Mouse (Mus musculus): ENCODE measurements around the gene Dbndd2. TPM values are rescaled to one million over a fixed set of nuclear protein-coding genes. Genes with fewer than 3 reads are reported as not detected.
A peak's percentile ranks its signal among the peaks of the same experiment; 100 is the strongest.

Dbndd2 gene
- polyA plus RNA-seq, 2 experiments from 2014 or later = 2.1 to 6.8 TPM

GRCm38 (mm10) chr2:164504919-164505318 lies 19.0 kb downstream of the Dbndd2 start:
- ATAC-seq = no peak

DNA sequence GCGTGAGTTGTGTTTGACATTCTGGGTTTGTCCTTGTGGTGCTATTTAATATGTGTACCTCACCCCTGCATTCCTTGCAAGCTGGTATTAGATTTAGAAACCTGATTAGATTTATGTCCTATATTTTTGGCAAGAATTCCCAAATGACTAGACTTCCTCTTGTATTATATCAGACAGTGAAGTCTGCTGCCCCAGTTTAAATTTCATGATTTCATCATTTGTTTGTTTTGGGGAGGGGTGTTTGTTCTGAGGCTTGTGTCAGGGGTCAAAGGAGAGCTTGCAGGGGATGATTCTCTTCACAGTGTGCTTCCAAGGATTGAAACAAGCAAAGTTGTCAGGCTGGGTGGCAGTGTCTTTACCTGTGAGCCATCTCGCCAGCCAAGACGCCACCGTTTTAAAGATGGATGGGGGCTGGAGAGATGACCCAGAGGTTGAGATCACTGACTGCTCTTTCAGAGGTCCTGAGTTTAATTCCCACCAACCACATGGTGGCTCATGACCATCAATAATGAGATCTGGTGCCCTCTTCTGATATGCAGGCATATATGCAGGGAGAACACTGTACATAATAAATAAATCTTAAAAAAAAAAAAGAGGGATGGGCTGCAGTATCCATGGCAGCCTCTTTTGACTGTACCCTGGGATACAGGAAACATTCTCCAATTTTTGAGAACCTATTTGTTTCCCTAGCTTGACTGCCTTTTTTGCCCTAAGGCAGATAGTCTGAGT lies 19.9 kb downstream of the Dbndd2 start:
- ATAC-seq = no peak

- ATAC-seq = no peak
Observed at GRCm38 (mm10) chr2:164507811-164508210, 21.9 kb downstream of the Dbndd2 start.

- ATAC-seq = no peak
Observed at GRCm38 (mm10) chr2:164510621-164511190, 24.8 kb downstream of the Dbndd2 start.

- ATAC-seq = no peak
Observed at GRCm38 (mm10) chr2:164512121-164512909, 26.4 kb downstream of the Dbndd2 start.

DNA sequence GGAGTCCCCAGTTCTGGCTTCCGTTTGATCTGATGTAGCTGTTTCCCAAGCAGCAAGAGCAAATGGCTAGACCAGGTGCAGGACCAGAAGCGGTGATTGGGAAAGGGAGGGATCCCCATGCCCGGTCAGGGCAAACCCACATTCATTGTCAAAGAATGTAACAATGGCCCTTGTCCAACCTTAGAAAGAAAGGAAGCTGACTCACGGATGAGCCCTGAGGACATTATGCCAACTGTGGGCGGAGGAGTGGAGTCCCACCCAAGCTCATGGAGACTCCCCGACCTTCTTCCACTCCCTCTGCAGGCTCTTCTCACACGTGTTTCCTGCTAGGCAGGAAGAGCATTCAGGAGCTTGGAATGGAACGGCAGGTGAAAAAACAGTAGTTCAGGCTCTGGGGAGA lies 27.5 kb downstream of the Dbndd2 start:
- ATAC-seq = no peak

- no peak for ATAC-seq
Observed at GRCm38 (mm10) chr2:164514916-164515315, 29.0 kb downstream of the Dbndd2 start.

- ATAC-seq = no peak
Observed at GRCm38 (mm10) chr2:164515897-164516296, 30.0 kb downstream of the Dbndd2 start.

- no peak for ATAC-seq
Observed at GRCm38 (mm10) chr2:164516592-164516991, 30.7 kb downstream of the Dbndd2 start.

DNA sequence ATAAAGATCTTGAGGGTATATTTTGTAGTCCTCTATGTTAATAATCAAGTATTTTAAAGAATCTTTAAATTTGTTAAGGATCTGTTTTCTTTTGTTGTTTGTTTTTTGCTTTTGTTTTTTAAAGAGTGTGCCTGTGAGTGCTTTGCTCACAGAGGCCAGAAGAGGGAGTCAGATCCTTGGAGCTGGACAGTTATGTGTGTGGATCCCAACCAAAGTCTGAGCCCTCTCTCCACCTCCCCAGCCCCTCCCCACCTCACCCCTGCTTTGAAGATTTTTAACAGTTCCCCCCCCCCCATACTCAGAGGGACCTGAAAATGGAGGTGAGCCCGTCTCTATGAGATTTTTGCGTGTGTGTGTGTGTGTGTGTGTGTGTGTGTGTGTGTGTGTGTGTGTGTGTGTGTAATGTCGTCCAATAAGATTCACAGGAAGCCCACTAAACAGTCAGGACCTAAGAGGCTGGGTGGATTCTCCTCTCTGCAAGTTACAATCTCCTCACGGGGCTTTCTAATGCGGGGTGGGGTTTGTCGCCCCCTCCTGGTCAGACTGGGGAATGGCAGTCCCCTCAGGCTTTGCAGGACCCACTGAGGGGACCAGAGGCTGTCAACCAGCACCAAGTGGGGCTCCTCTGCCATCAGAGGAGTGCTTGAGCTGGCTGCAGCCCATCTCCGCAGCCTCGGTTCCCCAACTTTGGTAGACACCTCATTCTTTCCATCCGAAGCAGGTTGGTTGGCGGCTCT lies 31.7 kb downstream of the Dbndd2 start:
- no peak for ATAC-seq

GRCm38 (mm10) chr2:164518266-164519170 lies 32.6 kb downstream of the Dbndd2 start:
- ATAC-seq = no peak

GRCm38 (mm10) chr2:164519171-164519526 lies 33.2 kb downstream of the Dbndd2 start:
- no peak for ATAC-seq

GRCm38 (mm10) chr2:164520782-164521181 lies 34.9 kb downstream of the Dbndd2 start:
- no peak for ATAC-seq

DNA sequence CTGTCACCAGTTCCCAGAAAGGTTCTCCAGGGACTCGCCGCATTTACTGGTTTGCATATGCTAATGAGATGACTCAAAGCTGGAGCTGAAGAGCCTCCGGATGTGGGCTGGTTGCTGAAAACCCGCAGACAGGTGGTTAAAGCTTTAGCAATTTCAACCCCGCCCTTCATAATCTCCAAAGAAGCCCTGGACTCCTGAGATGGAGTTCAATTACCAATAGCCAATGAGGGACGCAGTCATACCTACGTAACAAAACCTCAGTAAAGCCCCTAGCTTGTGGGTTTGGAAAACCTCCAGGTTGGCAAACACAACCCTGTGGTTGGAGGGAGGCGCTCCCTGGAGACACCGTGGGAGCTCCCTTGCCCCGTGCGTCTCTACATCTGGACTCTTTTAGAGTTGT lies 35.9 kb downstream of the Dbndd2 start:
- peak; percentile 89 for ATAC-seq

- ATAC-seq = peak; percentile 30
Observed at GRCm38 (mm10) chr2:164522280-164522679, 36.4 kb downstream of the Dbndd2 start.

DNA sequence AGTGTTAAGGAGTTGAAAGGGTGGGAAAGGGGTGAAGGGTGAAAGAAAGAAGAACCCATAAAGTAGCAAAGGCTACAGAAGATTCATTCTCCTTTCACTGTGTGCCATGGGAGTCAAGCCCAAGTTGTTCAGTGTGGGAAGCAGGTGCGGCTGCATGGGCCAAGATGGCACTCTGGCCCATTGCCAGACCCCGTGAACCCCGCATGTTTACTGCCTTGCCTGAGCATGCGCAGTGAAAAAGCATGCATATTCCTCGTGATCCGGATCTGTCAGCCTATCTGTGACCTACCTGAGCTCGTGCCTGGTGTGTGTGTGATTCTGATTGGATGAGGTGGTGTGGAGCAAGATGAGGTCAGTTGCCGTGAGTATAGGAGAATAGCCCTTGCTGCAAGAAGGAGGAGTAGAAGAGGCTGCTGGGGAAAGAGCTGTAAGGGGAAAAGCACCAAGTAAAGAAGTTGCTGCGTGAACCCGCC lies 37.4 kb downstream of the Dbndd2 start:
- ATAC-seq = no peak

- ATAC-seq = no peak
Observed at GRCm38 (mm10) chr2:164528557-164528956, 42.7 kb downstream of the Dbndd2 start.

DNA sequence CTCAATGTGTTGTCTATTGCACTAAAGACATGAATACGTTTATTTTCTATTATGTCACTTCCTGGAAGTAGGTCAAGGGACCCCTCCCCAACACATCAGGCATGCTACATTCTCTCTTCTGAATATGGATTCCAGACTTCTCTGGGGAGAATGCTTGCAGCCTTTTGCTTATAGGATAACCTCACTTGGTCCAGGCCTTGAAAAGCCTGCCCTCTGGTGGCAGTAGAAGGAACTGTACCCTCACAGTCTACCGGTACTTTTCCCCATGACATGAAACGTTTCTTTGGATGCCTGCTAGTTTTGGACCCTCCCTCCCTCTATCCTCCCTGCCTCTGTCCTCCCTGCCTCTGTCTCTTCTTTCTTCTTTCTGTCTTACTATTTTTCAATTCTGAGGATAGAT lies 45.3 kb downstream of the Dbndd2 start:
- ATAC-seq = peak; percentile 74

- ATAC-seq = peak; percentile 57
Observed at GRCm38 (mm10) chr2:164534315-164534714, 48.4 kb downstream of the Dbndd2 start.

DNA sequence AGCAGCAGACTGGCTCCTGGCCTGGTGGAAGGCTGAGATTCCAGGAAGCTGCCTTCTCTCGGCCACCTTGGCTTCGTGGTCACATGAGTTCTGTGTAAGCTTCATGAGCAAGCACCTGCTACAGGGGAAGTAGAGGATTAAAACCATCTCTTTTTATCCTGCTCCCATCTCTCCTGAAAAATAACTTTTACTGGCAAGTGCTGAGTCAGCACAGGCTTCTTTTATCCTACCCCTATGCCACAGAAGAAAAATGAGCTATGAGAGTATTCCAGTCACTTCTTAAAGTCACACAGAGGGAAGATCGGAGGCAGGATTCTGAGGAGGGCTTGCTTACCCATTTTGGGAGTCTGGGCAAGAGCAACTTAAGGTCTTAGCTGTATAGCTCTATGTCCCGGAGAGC lies 51.1 kb downstream of the Dbndd2 start:
- no peak for ATAC-seq

GRCm38 (mm10) chr2:164540652-164541427 lies 54.9 kb downstream of the Dbndd2 start:
- ATAC-seq = peak; percentile 30
